Mouse (Mus musculus): ENCODE measurements around the gene Rsf1. TPM values are rescaled to one million over a fixed set of nuclear protein-coding genes. Genes with fewer than 3 reads are reported as not detected.

Rsf1 gene
- total RNA-seq (2015), result 23.0 and 25.5 TPM in 2 replicates
- total RNA-seq (2017), result 28.6 and 36.5 TPM in 2 replicates

DNA sequence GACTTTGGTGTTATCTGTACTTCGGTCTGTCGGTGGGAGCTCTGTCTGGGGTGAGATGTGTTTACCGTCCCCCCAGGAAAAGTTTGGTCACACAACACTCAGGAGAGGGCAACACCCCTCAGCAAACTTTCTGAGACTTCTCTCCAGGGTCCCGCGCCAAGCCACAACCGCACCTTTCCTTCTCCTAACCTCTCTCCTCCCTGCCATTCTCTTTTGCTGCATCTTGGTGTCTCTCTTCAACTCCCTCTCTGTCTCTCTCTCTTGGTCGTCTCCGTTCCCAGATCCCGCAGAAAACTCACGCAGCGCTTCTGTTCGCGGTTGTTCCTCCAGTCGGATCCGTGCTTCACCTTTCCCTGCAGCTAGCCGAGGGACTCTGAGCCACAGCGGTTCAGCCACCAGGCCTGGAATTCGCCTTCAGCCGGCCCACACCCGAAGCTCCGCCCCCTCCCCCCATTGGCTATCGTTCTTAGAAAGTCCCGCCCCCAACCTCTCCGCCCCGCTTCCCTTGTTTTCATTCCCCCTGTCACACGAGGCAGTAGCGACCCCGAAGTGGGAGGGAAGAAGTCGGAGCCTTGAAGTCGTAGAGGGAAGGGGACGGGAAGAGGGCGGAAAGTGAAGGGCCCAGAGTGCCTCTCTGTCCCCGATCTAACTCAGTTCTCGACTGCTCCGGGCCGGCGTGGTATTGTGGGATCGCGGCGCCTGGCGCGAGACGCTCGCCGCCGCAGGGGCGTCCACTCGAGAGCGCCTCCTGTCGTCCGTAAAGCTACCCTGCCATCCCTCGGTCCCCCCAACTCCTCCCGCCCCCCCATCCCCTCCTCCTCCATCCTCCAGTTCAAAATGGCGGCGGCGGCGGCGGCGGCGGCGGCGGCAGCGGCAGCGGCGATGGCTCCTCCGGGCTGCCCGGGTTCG, at the start of gene Rsf1, which contains the start of gene Aamdc:
Gene Rsf1, plus strand, starts transcription at position 823 of the 909 bp plus-strand sequence.
Gene Aamdc, minus strand, starts transcription at position 431 of the 909 bp plus-strand sequence.
- peak; percentile 80 for ATAC-seq (ENCODE audit: poor library complexity, severe bottlenecking)

DNA sequence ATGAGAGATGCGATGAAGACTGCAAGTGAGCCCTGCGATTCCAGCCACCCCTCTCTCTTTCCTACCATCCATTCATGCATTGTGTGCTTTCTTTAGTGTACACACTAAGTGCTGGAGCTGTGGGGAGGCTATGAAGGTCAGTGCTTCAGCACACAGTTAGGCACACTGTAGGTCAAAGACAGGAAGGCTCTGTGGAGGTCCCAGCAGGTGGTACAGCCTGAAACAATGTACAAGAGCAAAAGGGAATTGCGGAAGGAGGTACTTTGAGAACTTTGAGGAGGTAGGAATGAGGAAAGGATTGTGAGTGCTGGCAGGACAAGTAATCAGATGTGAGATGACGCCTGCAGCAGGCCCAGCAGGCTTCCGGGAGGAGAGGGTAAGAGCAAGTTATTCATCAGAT, 44.2 kb upstream of the Rsf1 start:
- ATAC-seq (ENCODE audit: poor library complexity, severe bottlenecking), result no peak

DNA sequence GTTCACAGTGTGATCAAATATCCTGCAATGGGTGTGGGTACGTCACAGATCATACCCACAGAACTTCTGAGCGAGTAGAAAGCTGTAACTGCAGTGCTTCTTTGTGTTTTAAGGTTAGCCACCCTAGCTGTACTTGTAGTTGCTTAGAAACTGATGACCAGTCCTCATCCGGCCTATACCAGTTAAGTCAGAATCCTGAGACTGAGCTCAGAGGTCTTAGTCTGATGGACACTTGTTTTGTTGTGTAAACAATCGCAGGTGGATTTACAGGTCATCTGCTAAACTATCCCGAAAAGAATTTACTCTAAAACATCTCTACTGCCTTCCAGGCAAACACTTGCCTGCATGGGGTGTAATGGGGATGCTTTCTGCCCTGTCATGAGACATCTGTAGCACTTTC, 43.1 kb upstream of the Rsf1 start:
- ATAC-seq (ENCODE audit: poor library complexity, severe bottlenecking), result no peak

DNA sequence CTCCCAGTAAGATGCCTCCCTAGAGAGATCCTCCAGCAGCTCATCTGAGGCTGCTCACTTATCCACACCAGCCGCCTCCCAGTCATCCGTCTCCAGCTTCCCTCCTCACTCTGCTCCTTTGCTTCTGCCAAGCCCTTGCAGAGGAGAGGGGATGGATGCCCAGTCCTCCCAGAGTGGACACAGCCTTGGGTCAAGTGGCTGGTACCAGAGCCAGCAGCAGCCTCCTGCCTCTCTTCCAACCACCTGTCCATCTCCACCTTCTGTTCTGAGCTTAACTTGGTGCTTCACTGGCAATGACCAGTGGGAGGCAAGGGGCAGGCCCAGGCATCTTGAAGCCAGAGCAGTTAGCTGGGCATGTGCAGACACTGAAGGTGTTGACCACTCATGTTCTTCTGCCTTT, 33.2 kb upstream of the Rsf1 start:
- ATAC-seq (ENCODE audit: poor library complexity, severe bottlenecking), result no peak

DNA sequence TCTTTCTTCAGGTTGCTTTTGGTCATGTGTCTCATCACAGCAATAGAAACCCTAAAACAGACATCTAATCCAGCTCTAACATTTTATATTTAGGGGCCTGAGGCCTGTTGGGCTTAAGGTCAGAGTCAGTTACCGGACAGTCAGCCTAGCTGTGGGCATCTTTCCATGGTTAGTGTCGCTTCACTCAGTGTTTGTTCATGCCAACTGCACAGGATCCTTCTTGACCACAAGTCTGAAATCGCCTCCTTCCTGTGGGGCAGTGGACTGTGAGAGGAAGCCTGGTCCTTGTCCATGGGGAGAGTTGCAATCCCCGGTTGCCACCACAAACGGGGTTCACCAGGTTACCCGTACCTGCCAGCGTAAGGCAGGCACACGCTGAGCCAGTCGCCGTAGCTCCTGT, 30.4 kb upstream of the Rsf1 start:
- no peak for ATAC-seq (ENCODE audit: poor library complexity, severe bottlenecking)

DNA sequence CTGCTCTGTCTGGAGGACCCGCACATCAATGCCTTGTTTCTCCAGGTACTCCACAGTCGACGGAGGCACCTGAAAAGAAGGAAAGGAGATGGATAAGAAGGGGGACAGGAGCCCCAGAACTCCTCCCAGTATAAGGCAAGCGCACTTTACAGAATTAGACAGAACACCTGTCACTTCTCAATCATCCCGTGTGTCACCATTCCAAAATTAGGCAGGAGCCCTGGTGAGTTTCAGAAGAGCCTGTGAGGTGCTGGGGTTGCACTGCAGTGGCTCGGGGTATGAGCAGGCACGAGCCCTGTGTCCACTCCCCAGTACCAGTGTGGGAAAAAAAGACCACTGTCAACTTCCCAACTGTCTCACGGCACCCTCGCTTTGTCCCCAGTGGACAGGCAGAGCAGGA, 29.0 kb upstream of the Rsf1 start:
- ATAC-seq (ENCODE audit: poor library complexity, severe bottlenecking), result no peak

DNA sequence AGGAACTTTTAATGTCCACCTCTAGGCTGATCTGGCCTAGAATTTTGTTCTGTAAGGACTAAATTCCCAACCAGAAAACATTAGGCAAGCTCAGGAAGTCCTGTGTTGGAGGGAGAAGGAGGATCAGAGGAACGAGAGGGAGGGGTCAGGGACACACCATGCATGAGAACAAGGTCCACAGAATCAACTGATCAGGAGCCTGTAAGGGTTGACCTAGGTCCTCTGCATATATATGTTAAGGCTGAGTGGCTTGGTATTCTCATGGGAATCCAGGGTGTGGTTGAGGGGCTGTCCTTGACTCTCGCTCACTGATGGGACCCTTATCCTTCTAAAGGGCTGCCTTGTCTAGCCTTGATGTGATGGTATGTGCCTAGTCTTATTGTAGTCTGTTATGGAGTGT, 16.1 kb upstream of the Rsf1 start:
- no peak for ATAC-seq (ENCODE audit: poor library complexity, severe bottlenecking)

DNA sequence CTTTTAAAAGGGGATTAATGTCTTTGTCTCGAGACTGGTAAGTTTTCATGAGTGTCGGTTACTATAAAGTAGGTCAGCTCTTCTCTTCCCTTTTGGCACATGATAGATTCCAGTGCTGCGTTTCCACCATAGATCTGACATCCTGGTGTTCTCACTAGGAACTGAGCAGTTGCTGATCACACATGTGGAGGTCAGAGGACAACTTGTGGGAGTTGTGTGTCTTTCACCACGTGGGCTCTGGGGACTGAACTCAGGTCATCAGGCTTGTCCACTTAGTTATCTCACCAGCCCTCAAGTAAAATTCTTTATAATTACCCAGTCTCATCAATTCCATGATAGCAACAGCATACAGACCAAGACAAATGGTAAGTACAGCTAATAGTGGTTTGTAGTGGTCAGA, 10.3 kb upstream of the Rsf1 start:
- no peak for ATAC-seq (ENCODE audit: poor library complexity, severe bottlenecking)

DNA sequence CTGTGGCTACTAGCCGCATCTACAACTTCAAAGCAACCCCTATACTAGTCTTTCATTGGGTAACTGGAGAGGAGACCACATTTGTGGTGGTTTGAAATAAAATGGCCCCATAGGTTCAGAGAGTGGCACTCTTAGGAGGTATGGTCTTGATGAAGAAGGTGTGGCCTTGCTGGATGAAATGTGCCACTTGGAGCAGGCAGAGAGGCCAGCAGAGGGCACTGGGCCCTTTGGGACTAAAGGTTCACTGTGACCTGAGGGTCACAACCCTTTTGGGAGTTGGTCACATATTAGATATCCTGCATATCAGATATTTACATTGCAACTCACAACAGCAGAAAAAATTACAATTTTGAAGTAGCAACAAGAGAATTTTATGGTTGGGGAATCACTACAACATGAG, 9.3 kb upstream of the Rsf1 start:
- no peak for ATAC-seq (ENCODE audit: poor library complexity, severe bottlenecking)

DNA sequence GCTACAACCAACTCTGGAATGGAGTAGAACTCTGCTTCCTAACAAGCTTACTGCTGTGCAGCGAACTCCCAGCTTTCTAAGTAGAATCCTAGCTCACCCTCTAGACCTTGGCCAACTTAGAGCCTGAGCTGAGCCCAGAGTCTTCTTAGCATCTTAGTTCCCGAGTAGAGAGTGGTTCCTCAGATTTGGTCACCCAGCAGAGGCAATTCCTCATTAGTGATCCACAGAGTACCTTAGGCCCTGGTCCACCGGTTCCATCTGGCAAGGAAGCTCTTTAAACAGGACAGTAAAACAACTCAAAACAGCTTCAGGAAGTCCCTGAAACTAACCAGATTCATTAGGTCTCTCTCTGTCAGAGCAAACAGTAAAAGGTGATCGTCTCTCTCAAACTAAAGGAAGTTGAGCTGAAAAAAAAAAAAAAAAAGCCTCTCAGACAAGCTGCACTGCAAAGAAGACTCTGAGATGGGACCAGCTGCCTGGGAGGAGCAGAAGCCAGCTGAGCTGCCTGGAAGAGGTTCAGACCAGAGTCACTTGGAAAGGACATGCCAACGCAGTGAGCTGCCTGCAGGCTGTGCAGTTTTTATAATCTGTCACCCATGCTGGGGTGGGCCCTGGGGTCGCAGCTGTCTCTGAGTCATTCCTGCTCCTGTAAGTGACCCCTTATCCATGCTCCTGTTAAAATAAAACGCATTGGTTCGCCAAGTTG, 1.2 kb upstream of the Rsf1 start:
- no peak for ATAC-seq (ENCODE audit: poor library complexity, severe bottlenecking)

DNA sequence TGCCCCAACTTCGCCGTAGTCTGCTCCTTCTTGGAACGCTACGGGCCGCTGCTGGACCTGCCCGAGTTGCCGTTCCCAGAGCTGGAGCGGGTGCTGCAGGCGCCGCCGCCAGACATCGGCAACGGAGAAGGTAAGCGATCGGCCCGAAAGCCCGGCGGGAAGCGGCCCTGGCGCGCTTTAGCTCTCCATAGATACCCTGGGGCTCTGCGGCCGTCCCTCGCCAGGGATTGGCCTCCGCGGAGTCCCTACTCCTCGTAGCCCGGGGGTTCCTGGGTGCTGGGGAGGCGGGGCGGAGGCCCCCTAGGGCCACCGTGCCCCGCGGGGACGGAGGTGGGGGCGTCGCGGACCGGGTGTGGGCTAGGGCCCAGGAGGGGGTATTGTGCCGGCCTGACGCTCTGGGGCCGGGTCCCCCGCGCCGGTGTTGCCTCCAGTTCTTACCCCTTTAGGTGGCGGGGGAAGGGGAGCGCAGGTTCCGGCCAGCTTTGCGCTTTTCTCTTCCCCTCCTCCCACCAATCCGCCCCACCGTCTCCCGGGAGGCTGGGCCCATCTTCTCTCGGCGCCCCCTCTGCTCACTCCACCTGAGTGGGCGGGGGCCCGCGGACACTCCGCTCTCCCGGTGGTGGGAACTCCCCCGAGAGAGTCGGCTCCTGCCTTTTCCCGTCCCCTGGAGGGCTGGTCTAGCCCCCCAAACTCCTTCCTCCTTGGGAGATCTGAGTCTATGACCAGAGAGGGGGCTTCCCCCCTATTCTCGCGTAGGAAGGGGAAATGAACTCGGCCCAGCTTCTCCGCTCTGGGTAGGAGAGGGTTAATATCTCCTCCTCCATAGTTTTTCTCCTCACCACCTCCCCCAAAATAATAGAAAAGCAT, 520 bp downstream of the Rsf1 start:
- ATAC-seq (ENCODE audit: poor library complexity, severe bottlenecking), result peak; percentile 3

DNA sequence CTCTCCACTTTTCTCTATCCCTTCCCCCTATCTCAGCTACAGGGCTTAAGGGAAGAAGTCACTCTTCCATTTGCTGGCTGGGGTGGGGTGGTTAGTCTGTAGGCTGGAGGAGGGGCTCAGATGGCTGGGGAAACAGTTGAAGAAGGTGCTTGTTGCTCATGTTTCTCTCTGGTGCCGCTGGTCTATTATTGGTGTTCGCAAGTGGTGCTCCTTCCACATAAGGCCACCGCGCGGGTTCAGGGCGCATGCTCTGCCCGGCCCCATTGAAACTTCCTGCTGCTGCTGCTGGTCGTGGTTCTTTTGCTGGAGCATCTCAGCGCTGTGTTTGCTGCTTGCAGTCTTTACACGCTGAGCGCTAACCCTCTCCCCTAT, 1.1 kb downstream of the Rsf1 start:
- ATAC-seq (ENCODE audit: poor library complexity, severe bottlenecking), result peak; percentile 71

DNA sequence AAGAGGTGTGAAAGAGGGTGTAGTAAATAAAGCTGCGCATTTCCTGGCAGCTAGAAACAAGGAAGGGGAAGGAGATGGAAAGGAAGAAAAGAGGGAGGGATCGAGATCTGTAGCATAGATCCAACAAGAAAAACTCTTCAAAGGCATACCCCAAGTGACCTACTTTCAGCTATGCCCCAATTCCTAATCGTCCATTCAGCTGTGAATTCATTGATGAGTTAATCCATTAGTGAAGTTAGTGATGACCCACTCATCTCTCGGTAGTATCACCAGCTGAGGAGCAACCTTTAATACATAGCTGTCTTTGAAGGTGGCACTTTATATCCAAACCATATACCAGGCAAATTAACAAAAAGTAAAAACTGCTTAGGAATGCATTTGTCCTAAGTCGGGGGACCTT, 8.8 kb downstream of the Rsf1 start:
- ATAC-seq (ENCODE audit: poor library complexity, severe bottlenecking), result no peak

DNA sequence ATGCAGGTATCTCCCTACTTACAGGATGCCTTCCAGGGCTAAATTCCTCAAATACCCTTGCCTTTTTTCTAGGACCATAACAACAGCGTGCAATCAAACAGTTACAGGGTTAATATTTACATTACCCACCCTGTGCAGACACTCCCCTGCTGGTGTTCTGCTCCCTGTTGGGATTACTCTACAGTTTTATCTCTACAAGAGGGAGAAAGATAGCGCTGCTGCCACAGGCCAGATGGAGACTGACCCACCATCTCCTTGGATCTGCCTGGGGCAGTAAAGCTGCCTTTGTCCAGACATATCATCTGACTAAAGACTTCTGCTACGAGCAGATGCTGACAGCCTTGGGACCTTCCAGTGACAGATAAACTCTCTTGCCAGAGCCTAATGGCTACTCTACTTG, 10.8 kb downstream of the Rsf1 start:
- no peak for ATAC-seq (ENCODE audit: poor library complexity, severe bottlenecking)

DNA sequence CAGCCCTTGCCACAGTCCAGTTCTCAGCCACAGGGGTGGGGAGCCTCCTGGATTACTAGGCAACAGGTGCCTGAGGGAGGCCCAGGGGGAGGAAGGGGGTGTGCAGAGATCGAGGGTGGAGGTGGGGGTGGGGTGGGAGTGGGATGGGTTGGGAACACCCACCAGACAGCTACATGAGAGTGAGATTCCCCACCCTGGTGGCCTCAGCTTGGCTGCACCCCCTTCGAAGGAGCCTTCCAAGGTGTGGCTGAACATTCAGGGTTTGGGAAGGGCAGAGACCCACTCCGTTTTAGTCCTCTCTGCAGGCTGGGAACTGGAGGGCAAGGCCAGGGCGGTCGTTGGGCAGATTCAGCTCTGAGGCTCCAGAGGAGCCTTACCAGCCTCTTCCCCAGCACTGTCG, 11.6 kb downstream of the Rsf1 start:
- no peak for ATAC-seq (ENCODE audit: poor library complexity, severe bottlenecking)

DNA sequence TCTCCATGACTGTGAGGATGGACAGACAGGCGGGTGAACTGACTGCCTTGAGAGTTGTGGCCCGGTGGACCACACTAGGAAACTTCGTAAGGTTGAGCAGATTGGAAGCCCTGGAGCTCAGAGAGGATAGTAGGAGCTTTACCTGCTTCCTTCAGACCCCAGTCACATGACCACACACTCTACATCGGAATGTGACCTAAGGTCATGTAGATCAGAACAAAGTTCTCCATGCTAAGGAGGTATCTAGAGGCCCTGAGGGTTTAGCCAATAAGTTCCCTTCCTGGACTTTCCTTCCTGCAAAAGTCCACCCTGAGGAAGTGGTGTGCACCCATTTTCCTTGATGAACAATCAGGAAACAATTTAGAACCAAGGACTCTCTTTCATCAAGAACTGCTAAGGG, 12.7 kb downstream of the Rsf1 start:
- no peak for ATAC-seq (ENCODE audit: poor library complexity, severe bottlenecking)

DNA sequence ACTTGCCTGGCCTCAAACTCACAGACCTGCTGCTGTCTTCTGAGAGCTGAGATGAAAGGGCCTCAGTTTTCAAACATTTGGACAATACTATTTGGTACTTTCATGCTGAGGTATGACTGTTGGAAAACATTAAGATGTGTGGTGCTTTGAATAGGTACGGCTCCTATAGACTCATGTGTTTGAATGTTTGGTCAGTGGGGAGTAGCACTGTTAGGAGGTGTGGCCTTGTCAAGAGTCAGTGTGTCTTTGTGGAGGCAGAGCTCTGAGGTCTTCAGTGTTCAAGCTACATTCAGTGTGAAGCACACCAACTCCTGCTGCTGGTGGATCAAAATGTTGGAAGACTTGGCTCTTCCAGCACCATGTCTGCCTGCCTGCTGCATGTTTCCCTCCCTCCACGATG, 13.8 kb downstream of the Rsf1 start:
- no peak for ATAC-seq (ENCODE audit: poor library complexity, severe bottlenecking)

DNA sequence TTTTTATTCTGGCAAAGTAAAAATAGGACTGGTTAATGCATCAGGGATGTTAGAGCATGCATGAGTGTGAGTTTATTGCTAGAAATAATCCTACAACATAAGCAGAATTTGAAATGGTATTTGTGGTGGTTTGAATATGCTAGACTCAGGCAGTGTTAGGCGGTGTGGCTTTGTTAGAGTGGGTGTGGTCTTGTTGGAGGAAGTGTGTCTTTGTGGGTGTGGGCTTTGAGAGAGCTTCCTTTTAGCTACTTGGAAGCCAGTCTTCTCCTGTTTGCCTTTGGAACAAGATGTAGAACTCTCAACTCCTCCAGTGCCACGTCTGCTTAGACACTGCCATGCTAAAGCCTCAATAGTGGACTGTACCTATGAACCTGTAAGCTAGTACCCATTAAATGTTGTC, 18.9 kb downstream of the Rsf1 start:
- ATAC-seq (ENCODE audit: poor library complexity, severe bottlenecking), result peak; percentile 89

DNA sequence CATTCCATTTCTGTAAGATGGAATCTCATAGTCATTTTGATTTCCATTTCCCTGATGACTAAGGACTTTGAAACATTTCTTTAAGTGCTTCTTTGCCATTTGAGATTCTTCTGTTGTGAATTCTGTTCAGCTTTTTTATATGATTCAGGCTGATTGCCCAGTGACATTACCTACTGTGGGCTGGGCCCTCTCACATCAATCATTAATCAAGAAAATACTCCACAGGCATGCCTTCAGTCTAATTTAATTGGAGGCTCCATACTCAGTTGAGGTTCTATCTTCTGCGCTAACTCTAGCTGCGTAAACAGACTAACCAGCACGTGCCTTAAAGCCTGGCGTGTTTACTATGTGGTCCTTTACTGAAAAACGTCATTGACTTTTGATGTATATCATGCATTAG, 41.7 kb downstream of the Rsf1 start:
- no peak for ATAC-seq (ENCODE audit: poor library complexity, severe bottlenecking)

DNA sequence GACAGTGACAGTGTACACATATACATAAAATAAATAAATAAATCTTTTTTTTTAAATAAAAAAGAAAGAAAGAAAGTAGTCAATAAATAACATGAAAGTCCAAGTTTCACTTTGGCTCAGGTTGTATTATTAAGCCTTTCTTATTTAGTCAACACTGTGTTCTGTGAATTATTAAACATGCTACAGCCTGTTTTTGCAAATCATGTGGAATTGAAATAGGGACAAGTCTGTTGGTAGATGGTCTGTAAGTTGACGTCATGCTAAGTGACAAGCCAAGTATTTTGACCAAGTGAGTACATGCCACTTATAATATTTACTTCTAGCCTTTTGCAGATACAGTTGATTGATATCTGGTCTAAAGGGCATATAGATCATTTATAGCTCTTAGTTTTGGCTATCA, 43.0 kb downstream of the Rsf1 start:
- no peak for ATAC-seq (ENCODE audit: poor library complexity, severe bottlenecking)

DNA sequence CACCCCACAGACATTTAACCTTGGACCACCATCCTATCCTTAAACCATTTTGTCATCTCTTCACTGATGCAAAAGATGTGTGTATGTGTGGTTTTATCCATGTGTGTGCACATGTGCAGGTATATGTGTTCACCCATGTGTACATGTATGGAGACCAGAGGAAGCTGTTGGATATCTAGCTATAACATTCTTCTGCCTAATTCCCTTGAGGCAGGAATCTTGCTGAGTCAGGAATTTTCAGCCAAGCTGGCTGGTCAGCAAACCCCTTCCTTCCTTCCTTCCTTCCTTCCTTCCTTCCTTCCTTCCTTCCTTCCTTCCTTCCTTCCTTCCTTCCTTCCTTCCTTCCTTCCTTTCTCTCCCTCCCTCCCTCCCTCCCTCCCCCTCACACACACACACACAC, 43.7 kb downstream of the Rsf1 start:
- no peak for ATAC-seq (ENCODE audit: poor library complexity, severe bottlenecking)
